13 mouse cellular contexts compared by ENCODE assay signal in genomic region chr5:23489231-23489630, GRCm38 (mm10).
"Had no signal": no experiment of that assay in that cellular context is flagged by ENCODE, and none has a peak within 500 bp of the region (broad histone marks: within the 10 kb centered on the region; RNA-seq: fewer than 3 reads in every experiment).

No protein-coding gene starts in this region.

- H3K27me3 ChIP-seq: limb, embryonic 13.5 days; neural tube, embryonic 15.5 days had no signal

- H3K27ac ChIP-seq: kidney, postnatal 0 days; limb, embryonic 13.5 days; liver, embryonic 14.5 days; midbrain, embryonic 10.5 days; neural tube, embryonic 15.5 days had no signal

- H3K9ac ChIP-seq: limb, embryonic 13.5 days; liver, embryonic 14.5 days; neural tube, embryonic 15.5 days had no signal

- H3K4me1 ChIP-seq: limb, embryonic 13.5 days; midbrain, embryonic 10.5 days; neural tube, embryonic 15.5 days had no signal

- DNase-seq: kidney, postnatal 36 days; left cerebral cortex, postnatal 4 days; lung, postnatal 14 days; midbrain, embryonic 14.5 days; right cerebral cortex, adult 18-20 months; right cerebral cortex, postnatal 25 days; thymus, postnatal 36 days had no signal

- H3K4me3 ChIP-seq: limb, embryonic 13.5 days; midbrain, embryonic 10.5 days; myocyte; neural tube, embryonic 15.5 days had no signal

- H3K9me3 ChIP-seq: limb, embryonic 13.5 days; midbrain, embryonic 10.5 days; neural tube, embryonic 15.5 days had no signal

- H3K4me2 ChIP-seq: limb, embryonic 13.5 days; neural tube, embryonic 15.5 days had no signal
